Mouse (Mus musculus) embryonic facial prominence, embryonic 10.5 days (tissue): ENCODE measurements around the gene Brd9. TPM values are rescaled to one million over a fixed set of nuclear protein-coding genes. Genes with fewer than 3 reads are reported as not detected.

Experiments
- DNase-seq: peaks from one replicate; pipeline ENCODE4 v3.0.0-alpha.2; 2017; ENCODE audit warnings: low spot score
- H3K27ac ChIP-seq: fragments of 300-500 bp; sonication (generic); replicated peaks from 2 replicates; pipeline ENCODE4 v1.5.1; 2016; ENCODE audit warnings: mild to moderate bottlenecking
- H3K27me3 ChIP-seq: fragments of 300-500 bp; sonication (generic); replicated peaks from 2 replicates; pipeline ENCODE4 v1.6.1; 2016; ENCODE audit warnings: low read depth, mild to moderate bottlenecking; ENCODE audit not compliant: poor library complexity, severe bottlenecking
- H3K36me3 ChIP-seq: fragments of 300-500 bp; sonication (generic); replicated peaks from 2 replicates; pipeline ENCODE4 v1.6.1; 2016; ENCODE audit warnings: mild to moderate bottlenecking, moderate library complexity
- H3K4me1 ChIP-seq: fragments of 300-500 bp; sonication (generic); 2 replicates; pipeline ENCODE4 v1.6.1; 2016
- H3K4me3 ChIP-seq: fragments of 300-500 bp; sonication (generic); 2 replicates; pipeline ENCODE4 v1.5.1; 2016; ENCODE audit warnings: mild to moderate bottlenecking, moderate library complexity
- H3K9me3 ChIP-seq: fragments of 300-500 bp; sonication (generic); 2 replicates; pipeline ENCODE4 v1.6.1; 2016; ENCODE audit warnings: mild to moderate bottlenecking
- WGBS: fragments of 180-500 bp; shearing (Covaris S2); methylation state at CpG from one replicate; pipeline ENCODE4 v1.1.7; 2016; 5-methylcytosine and 5-hydroxymethylcytosine counted together
- polyA plus RNA-seq: library from polyadenylated mRNA; unstranded; fragments of >200 nt; fragmentation: Nextera tagmentation; extraction: Ambion mirVana; gene quantifications from 2 replicates; pipeline ENCODE4 v1.2.1, GENCODE M21; 2016

The Brd9 gene
- 50.6 and 57.3 TPM in 2 replicates for polyA plus RNA-seq

- peak within 1 kb of the TSS; percentile 75 for H3K4me3 ChIP-seq
- H3K36me3 ChIP-seq: peaks cover 63% of the 10 kb centered on the region
- peak; percentile 95 for DNase-seq
- peaks cover 16% of the 10 kb centered on the region for H3K4me1 ChIP-seq
- no peaks in the 10 kb centered on the region for H3K9me3 ChIP-seq
- no peaks in the 10 kb centered on the region for H3K27me3 ChIP-seq
- under 1% methylated on average over 82 of the region's 82 CpGs for WGBS
- peak within 1 kb of the TSS; percentile 95 for H3K27ac ChIP-seq
Measured at GRCm38 (mm10) chr13:73937321-73938176, at the start of gene Brd9, which contains the start of gene Trip13. TSS of gene Brd9 (plus strand) at chr13:73937811. TSS of gene Trip13 (minus strand) at chr13:73937784.

GRCm38 (mm10) chr13:73892493-73893178 lies 45.0 kb upstream of the Brd9 start:
- Histone ChIP-seq H3K9me3 (no peaks in the 10 kb centered on the region), H3K27ac (peak overlapping the region; percentile 80), H3K4me3 (no peak overlapping the region), H3K36me3 (no peaks in the 10 kb centered on the region), H3K4me1 (peaks cover 36% of the 10 kb centered on the region), H3K27me3 (no peaks in the 10 kb centered on the region)
- 25% methylated on average over 6 of the region's 6 CpGs for WGBS
- DNase-seq: peak; percentile 41

DNA sequence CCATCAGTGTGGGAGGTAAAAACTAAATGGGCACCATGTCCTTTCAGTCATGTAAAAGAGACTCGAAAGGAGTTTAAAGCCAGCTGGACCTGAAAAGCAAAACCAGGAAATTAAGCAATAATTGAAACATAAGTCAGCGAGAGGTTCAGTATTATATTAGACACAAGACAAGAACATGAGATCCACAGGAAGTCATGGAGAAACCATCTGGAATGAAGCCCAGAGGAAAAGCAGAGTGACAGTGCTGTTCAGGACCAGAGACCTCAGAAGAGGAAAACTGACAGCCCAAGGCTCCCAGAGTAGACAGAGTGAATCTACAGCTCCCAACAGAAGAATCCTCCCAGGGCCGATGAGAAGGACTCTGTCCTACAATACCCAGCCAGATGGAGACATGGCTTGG lies 40.0 kb upstream of the Brd9 start:
- Histone ChIP-seq H3K4me1 (peaks cover 17% of the 10 kb centered on the region), H3K27ac (no peak overlapping the region), H3K4me3 (no peak overlapping the region), H3K36me3 (no peaks in the 10 kb centered on the region), H3K9me3 (no peaks in the 10 kb centered on the region), H3K27me3 (no peaks in the 10 kb centered on the region)
- 86% methylated on average over 3 of the region's 3 CpGs for WGBS
- no peak for DNase-seq

DNA sequence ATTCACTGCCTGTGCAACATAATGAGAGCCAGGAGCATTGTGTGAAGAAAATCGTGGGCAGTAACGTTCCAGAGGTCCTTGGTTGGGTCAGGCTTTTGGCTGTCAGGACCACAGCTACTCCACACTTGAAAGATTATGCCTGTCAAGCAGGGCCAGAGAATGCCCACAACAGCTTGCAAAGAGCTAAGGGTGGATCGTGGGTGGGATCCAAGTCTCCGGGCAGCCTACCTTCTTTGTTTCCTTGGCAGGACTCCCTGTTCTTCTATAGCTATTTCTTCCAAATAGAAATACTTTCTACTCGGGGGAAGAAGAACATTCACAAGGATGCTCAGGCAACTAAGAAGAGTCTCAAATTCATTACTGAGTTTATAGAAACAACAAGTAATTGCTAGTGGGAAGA lies 30.5 kb upstream of the Brd9 start:
- DNase-seq: no peak
- Histone ChIP-seq H3K27ac (no peak overlapping the region), H3K4me1 (no peaks in the 10 kb centered on the region), H3K27me3 (no peaks in the 10 kb centered on the region), H3K4me3 (no peak overlapping the region), H3K9me3 (no peaks in the 10 kb centered on the region), H3K36me3 (peaks cover 31% of the 10 kb centered on the region)
- 88% methylated on average over 5 of the region's 5 CpGs for WGBS

DNA sequence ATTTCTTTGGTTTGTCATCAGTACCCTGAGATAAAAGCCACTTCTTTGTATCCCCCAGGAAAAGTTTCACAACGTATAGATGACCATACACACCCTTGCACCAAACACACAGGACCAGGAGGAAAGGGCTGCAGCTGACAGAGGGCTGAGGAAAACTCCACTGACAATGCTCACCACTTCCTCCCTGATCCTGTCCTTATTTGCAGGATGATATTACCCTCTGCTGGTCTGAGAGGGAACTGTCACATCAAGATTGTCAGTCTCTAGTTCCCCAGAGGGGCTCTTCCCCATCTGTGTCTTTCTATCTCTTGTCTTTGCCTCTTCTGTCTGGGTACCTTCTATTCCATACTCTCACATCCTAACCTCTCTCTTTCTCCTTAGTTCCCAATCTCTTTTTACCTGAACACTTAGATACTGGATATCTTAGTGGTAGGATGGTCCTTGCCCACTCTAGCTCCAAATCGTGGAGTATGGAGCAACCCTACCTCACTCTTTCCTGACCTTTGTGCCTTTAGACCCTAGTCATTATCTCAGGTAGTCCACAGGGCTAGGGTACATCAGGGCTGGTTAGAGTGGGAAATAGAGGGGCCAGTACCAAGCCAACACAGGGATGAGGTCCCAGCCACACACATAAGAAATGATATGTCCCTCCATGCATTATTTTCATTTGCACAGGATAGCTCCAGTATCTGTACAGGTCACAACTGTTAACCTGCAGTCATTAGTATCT lies 29.8 kb upstream of the Brd9 start:
- Histone ChIP-seq H3K4me3 (no peak overlapping the region), H3K9me3 (no peaks in the 10 kb centered on the region), H3K4me1 (no peaks in the 10 kb centered on the region), H3K27ac (no peak overlapping the region), H3K36me3 (peaks cover 38% of the 10 kb centered on the region), H3K27me3 (no peaks in the 10 kb centered on the region)
- 63% methylated on average over 2 of the region's 2 CpGs for WGBS
- DNase-seq: peak; percentile 25

DNA sequence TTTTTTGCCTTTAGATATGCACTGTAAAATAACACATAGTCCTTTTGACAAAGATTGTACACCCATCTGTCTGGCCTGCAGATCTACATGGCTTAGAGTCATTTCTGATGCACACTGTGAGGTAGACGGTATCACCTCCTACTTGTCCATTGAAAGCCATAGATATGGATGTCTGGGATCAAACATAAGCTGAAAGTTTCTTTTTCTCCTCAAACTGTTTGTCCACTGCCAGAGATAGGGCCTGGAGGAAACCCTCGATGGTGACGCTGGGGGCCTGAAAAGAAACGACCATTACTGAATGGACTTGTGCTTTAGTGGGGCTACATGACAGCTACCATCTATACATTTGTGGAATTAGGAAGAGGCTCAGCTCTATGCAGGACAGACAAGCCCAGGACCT lies 24.5 kb upstream of the Brd9 start:
- Histone ChIP-seq H3K36me3 (peaks cover 82% of the 10 kb centered on the region), H3K4me3 (no peak overlapping the region), H3K27ac (no peak overlapping the region), H3K4me1 (no peaks in the 10 kb centered on the region), H3K27me3 (no peaks in the 10 kb centered on the region), H3K9me3 (no peaks in the 10 kb centered on the region)
- no peak for DNase-seq
- 92% methylated on average over 4 of the region's 4 CpGs for WGBS

GRCm38 (mm10) chr13:73932201-73932600 lies 5.4 kb upstream of the Brd9 start:
- Histone ChIP-seq H3K27me3 (no peaks in the 10 kb centered on the region), H3K9me3 (no peaks in the 10 kb centered on the region), H3K27ac (no peak overlapping the region), H3K4me3 (no peak overlapping the region), H3K4me1 (peaks cover 8% of the 10 kb centered on the region), H3K36me3 (peaks cover 87% of the 10 kb centered on the region)
- WGBS: 92% methylated on average over 10 of the region's 10 CpGs
- no peak for DNase-seq

GRCm38 (mm10) chr13:73936938-73937320 lies 682 bp upstream of the Brd9 start:
- 13% methylated on average over 5 of the region's 5 CpGs for WGBS
- no peaks in the 10 kb centered on the region for H3K27me3 ChIP-seq
- no peaks in the 10 kb centered on the region for H3K9me3 ChIP-seq
- DNase-seq: no peak
- H3K4me3 ChIP-seq: peak overlapping the region; percentile 75
- H3K27ac ChIP-seq: peak overlapping the region; percentile 95
- H3K4me1 ChIP-seq: peaks cover 16% of the 10 kb centered on the region
- peaks cover 63% of the 10 kb centered on the region for H3K36me3 ChIP-seq

GRCm38 (mm10) chr13:73938177-73938560 lies 558 bp downstream of the Brd9 start:
- Histone ChIP-seq H3K9me3 (no peaks in the 10 kb centered on the region), H3K4me1 (peaks cover 16% of the 10 kb centered on the region), H3K27me3 (no peaks in the 10 kb centered on the region), H3K27ac (peak overlapping the region; percentile 95), H3K36me3 (peaks cover 63% of the 10 kb centered on the region), H3K4me3 (peak overlapping the region; percentile 75)
- WGBS: 45% methylated on average over 13 of the region's 13 CpGs
- no peak for DNase-seq

DNA sequence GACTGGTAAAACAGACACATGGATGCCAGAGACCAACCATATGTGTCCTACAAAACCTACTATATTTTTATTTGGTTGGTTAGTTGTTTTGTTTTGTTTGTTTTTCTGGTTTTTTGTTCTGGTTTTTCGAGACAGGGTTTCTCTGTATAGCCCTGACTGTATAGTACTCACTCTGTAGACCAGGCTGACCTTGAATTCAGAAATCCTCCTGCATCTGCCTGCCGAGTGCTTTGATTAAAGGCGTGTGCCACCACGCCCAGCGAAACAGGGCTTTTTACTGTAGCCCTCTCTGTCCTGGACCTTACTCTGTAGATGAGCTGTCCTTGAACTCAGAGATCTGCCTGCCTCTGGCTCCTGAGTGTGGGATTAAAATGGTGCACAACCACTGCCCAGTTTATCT lies 1.5 kb downstream of the Brd9 start:
- no peak overlapping the region for H3K4me3 ChIP-seq
- 91% methylated on average over 5 of the region's 5 CpGs for WGBS
- H3K4me1 ChIP-seq: peaks cover 16% of the 10 kb centered on the region

DNA sequence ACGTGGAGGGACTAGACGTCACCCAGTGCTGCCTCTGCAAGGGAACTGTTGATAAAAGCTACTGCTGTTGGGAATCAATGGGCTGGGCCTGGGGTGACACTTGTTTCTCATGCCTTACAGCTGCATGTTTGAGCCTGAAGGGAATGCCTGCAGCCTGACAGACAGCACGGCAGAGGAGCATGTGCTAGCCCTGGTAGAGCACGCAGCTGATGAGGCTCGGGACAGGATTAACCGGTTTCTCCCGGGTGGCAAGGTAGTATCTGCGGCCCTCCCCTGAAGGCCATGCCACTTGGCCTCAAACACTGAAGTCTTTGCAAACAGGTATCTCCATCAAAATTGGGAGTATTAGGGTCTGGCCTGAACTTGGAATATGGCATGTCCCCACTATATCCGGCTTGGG lies 7.0 kb downstream of the Brd9 start:
- no peak for DNase-seq
- Histone ChIP-seq H3K9me3 (no peaks in the 10 kb centered on the region), H3K27me3 (no peaks in the 10 kb centered on the region), H3K4me3 (no peak overlapping the region), H3K36me3 (peaks cover 94% of the 10 kb centered on the region), H3K27ac (no peak overlapping the region), H3K4me1 (no peaks in the 10 kb centered on the region)
- 91% methylated on average over 9 of the region's 9 CpGs for WGBS

More for the DNA sequence above, 1.5 kb downstream of the Brd9 start:
- peaks cover 63% of the 10 kb centered on the region for H3K36me3 ChIP-seq
- no peaks in the 10 kb centered on the region for H3K9me3 ChIP-seq
- no peak overlapping the region for H3K27ac ChIP-seq
- no peaks in the 10 kb centered on the region for H3K27me3 ChIP-seq
- no peak for DNase-seq

DNA sequence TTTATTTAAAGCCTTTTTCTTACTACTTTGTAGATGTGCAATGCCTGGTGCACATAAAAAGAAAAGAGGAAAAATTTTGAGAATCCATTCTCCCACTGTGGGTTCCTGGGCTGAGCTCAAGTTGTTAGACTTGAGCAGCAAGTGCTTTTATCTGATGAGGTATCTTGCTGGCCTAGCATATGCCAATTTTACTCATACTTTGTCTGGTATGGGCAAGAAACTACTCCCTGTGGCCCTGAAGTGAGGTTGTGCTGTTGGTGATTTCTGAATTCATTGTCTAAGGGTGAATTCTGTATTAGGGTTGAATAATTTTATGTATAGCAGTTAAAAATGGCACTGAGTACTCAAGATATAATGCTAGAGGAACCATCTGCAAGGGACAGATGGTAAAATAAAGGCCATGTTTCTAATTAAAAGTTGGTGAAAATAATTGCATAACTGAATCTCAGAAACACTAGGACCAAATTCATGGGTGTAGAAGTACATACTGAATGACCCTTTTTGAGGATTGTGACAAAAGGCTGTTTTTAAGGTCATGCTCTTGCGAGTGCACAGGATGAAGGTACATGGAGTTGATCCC lies 16.0 kb downstream of the Brd9 start:
- WGBS: 88% methylated on average over 1 of the region's 1 CpGs
- Histone ChIP-seq H3K36me3 (peaks cover 96% of the 10 kb centered on the region), H3K27ac (no peak overlapping the region), H3K9me3 (no peaks in the 10 kb centered on the region), H3K4me3 (no peak overlapping the region), H3K27me3 (no peaks in the 10 kb centered on the region), H3K4me1 (no peaks in the 10 kb centered on the region)
- DNase-seq: no peak
